ENCODE assay signal across 8 mouse cellular contexts in the genomic region with DNA sequence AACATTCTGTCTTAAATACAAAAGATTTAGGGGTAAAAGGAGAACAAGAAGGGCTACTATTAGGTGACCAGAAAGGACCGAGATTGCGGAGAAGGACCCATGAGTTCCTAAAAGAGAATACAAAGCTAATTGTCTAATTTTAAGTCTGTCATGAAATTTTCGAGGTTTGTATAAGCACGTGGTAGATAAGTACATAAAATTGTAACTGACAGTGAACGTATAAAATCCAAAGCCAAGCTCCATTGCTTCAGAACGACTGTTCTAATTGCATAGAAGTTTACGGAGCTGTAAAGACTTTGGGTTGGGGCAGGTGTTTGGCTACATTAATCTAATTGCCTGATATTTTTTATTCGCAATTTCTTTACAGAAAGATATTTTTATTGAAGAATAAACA. TPM values are rescaled to one million over a fixed set of nuclear protein-coding genes. Genes with fewer than 3 reads are reported as not detected.
DNase-seq lines count a peak whose midpoint lies in the region; ATAC-seq and TF ChIP-seq lines count a peak whose summit lies in the region.

Gene Hmgxb4, plus strand, starts transcription at position 276 of the 394 bp plus-strand sequence.

- no peak for TF ChIP-seq POLR2A in cerebellum, adult 2 months (IDR thresholded peaks at IDR 0.05; ENCODE audit: borderline replicate concordance, insufficient read depth, low read length)

- H3K9me3 ChIP-seq in hindbrain, embryonic 13.5 days, result no peaks in the 10 kb centered on the region
- H3K9me3 ChIP-seq in liver, embryonic 15.5 days (replicated peaks), result no peaks in the 10 kb centered on the region

- H3K4me3 ChIP-seq in cerebellum, adult 2 months (replicated peaks; ENCODE audit: insufficient read depth, low read depth, low read length), result peak within 1 kb of the TSS; percentile 79
- peak within 1 kb of the TSS; percentile 86 for H3K4me3 ChIP-seq in hindbrain, embryonic 13.5 days
- H3K4me3 ChIP-seq in liver, embryonic 15.5 days (replicated peaks), result peak within 1 kb of the TSS; percentile 92

- no peaks in the 10 kb centered on the region for H3K27me3 ChIP-seq in cerebellum, adult 2 months (ENCODE audit: control insufficient read depth, insufficient read depth, low read length)
- 0 out of 2 replicates have a peak, but pooled peaks cover 5% of the 10 kb centered on the region for H3K27me3 ChIP-seq in hindbrain, embryonic 13.5 days
- H3K27me3 ChIP-seq in liver, embryonic 15.5 days, result peaks cover 25% of the 10 kb centered on the region

- WGBS in cerebellum, adult 2 months, result 6% methylated on average over 8 of the region's 8 CpGs
- WGBS in hindbrain, embryonic 13.5 days, result 13% methylated on average over 8 of the region's 8 CpGs
- 16% methylated on average over 8 of the region's 8 CpGs for WGBS in liver, embryonic 15.5 days (ENCODE audit: insufficient replicate concordance)

- TF ChIP-seq CTCF in cerebellum, adult 2 months (IDR thresholded peaks at IDR 0.05; ENCODE audit: borderline replicate concordance, insufficient read depth, low read depth, low read length), result no peak

- H3K36me3 ChIP-seq in hindbrain, embryonic 13.5 days, result no peaks in the 10 kb centered on the region
- no peaks in the 10 kb centered on the region for H3K36me3 ChIP-seq in liver, embryonic 15.5 days (replicated peaks)

- no peak for DNase-seq in cerebellum, adult 2 months
- no peak for DNase-seq in cerebellum, adult 9-10 months
- DNase-seq in cerebellum, adult 9-11 months, result no peak
- DNase-seq in embryo, embryonic 11 days, result no peak

- peaks cover 4% of the 10 kb centered on the region; the same call in 1 of the 2 replicates for H3K4me1 ChIP-seq in cerebellum, adult 2 months (ENCODE audit: control insufficient read depth, insufficient read depth, low read length)
- H3K4me1 ChIP-seq in hindbrain, embryonic 13.5 days (replicated peaks), result peaks cover 12% of the 10 kb centered on the region
- H3K4me1 ChIP-seq in liver, embryonic 15.5 days (replicated peaks), result peaks cover 16% of the 10 kb centered on the region

- ATAC-seq in CD4-positive, CD25-positive, alpha-beta regulatory T cell, adult 4 months, result peak; percentile 22
- ATAC-seq in erythroblast, adult 5-6 weeks (replicated peaks; ENCODE audit: low FRiP score, poor library complexity, severe bottlenecking), result peak; percentile 20; the same call in 1 of the 2 replicates
- ATAC-seq in hindbrain, embryonic 13.5 days (ENCODE audit: low FRiP score), result peak; percentile 22
- ATAC-seq in liver, embryonic 15.5 days (ENCODE audit: insufficient read depth), result no peak

- peak within 1 kb of the TSS; percentile 66 for H3K4me2 ChIP-seq in hindbrain, embryonic 13.5 days
- H3K4me2 ChIP-seq in liver, embryonic 15.5 days, result peak within 1 kb of the TSS; percentile 75

- peak within 1 kb of the TSS; percentile 96 for H3K9ac ChIP-seq in hindbrain, embryonic 13.5 days
- H3K9ac ChIP-seq in liver, embryonic 15.5 days, result peak within 1 kb of the TSS; percentile 97

- H3K27ac ChIP-seq in cerebellum, adult 2 months (ENCODE audit: insufficient read depth, low read length), result peak within 1 kb of the TSS; percentile 59; the same call in 1 of the 2 replicates
- H3K27ac ChIP-seq in hindbrain, embryonic 13.5 days, result peak within 1 kb of the TSS; percentile 97
- peak within 1 kb of the TSS; percentile 91 for H3K27ac ChIP-seq in liver, embryonic 15.5 days (replicated peaks)

RNA-seq across cellular contexts. Expression of gene Hmgxb4, which starts in this region (rescaled TPM):
- 35.5 and 42.8 TPM in 2 replicates for polyA plus RNA-seq in cerebellum, adult 2 months (2012; rRNA removed)
- 10 to 100 TPM; 34.7 to 52.0 TPM for polyA plus RNA-seq in CD4-positive, CD25-positive, alpha-beta regulatory T cell, adult 4 months (2017; shearing (Covaris generic))
- total RNA-seq in erythroblast, adult 5-6 weeks (2015; ENCODE audit: low replicate concordance), result 14.8 and 21.1 TPM in 2 replicates
- 11.8 and 43.7 TPM in 2 replicates for total RNA-seq in erythroblast, adult 5-6 weeks (2017; ENCODE audit: low replicate concordance)
- polyA plus RNA-seq in hindbrain, embryonic 13.5 days (2015; fragmentation: Nextera tagmentation; extraction: Ambion mirVana), result 40.7 and 42.0 TPM in 2 replicates
- polyA plus RNA-seq in liver, embryonic 15.5 days (2015; fragmentation: Nextera tagmentation; extraction: Ambion mirVana), result 11.0 and 11.5 TPM in 2 replicates
